Mouse (Mus musculus) gastrocnemius, postnatal 25 days (tissue): ENCODE data around the gene Larp4b. TPM values are rescaled to one million over a fixed set of nuclear protein-coding genes. Genes with fewer than 3 reads are reported as not detected.

Experiments
- DNase-seq: peaks from one replicate; pipeline ENCODE4 v3.0.0; 2022
- total RNA-seq, 2 experiments: library from RNA; stranded (reverse); gene quantifications; 1 replicate in 1 of 2; 2 replicates in 1 of 2; pipeline ENCODE4 v1.2.3; 2021

The Larp4b gene
- total RNA-seq, 2 experiments from 2014 or later, result 66.1 to 69.8 TPM

- no peak for DNase-seq
Measured at GRCm38 (mm10) chr13:9178718-9179117, 85.0 kb downstream of the Larp4b start.

DNA sequence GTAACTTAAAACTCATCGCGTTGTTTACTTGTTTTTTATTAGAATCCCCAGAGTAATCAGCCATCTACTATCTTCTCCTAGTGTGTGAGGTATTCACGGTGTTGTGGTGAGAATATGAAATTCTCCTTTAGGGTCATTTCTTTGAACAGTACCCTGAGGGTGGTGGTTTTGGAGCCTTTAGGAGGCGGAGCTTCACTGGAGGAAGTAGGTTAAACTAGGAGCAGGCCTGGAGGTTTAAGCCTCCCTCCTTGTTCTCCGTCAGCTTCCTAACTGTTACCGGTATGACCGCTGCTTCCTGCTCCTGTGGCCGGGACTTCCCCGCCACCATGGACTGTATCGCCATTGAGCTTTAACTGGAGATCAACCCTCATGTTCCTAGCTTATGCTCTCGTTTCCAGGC is 86.5 kb downstream of the Larp4b start:
- no peak for DNase-seq

DNA sequence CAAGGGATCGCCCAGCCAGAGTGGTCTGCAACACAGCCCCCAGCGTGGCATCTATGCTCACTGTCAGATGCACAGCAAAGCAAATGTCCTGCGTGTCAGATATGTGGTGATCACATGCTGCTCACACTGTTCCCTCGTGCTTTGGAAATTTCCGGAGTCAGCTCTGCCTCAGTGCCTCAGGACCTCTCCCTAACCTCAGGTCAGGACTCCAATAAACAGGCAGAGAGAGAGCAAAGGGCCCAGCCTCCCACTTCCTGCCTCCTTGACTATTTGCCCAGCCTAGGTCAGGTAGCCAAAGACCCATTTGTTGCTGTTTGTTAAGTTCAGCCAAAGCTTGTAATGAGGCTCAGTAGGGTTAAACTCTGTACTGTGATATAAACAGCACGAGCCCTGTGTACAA is 87.4 kb downstream of the Larp4b start:
- no peak for DNase-seq

GRCm38 (mm10) chr13:9181666-9182264 is 88.1 kb downstream of the Larp4b start:
- DNase-seq, result peak; percentile 44

DNA sequence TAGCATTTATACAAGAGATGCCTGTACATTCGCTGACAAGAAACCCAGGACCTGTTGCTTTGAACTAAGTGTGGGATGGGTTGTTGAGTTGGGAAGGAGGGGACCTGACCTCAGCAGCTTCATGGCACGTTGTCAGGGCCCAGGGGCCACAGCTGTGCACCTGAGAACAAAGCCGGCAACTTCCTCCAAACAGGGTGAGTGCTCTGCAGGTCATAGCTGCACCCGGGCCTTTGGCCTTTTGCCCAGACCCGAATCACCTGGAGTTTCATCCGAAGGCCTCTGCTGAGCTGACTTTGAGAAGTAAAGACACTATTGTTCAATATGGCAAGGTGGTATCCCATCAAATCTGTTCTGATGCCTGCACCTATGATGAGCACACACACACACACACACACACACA is 90.6 kb downstream of the Larp4b start:
- no peak for DNase-seq

DNA sequence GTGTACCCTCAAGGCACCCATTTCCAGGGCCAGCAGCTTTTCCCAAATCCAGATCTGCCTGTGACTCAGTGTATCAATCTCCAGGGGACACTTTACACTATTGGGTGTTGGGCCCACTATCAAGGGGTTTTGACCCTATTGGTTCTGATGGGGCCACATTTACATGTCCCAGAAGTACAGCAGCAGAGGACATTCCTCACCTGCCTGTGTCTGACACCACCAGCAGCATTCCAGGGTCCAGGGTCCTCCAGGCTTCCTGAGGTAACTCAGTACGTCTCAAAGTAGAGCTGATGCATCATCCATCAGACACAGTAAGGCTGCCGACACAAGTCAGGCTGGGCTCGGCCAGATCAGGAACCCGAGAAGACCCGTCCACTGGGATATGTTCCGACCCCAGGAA is 91.0 kb downstream of the Larp4b start:
- no peak for DNase-seq

- no peak for DNase-seq
Measured at GRCm38 (mm10) chr13:9187156-9187555, 93.5 kb downstream of the Larp4b start.

DNA sequence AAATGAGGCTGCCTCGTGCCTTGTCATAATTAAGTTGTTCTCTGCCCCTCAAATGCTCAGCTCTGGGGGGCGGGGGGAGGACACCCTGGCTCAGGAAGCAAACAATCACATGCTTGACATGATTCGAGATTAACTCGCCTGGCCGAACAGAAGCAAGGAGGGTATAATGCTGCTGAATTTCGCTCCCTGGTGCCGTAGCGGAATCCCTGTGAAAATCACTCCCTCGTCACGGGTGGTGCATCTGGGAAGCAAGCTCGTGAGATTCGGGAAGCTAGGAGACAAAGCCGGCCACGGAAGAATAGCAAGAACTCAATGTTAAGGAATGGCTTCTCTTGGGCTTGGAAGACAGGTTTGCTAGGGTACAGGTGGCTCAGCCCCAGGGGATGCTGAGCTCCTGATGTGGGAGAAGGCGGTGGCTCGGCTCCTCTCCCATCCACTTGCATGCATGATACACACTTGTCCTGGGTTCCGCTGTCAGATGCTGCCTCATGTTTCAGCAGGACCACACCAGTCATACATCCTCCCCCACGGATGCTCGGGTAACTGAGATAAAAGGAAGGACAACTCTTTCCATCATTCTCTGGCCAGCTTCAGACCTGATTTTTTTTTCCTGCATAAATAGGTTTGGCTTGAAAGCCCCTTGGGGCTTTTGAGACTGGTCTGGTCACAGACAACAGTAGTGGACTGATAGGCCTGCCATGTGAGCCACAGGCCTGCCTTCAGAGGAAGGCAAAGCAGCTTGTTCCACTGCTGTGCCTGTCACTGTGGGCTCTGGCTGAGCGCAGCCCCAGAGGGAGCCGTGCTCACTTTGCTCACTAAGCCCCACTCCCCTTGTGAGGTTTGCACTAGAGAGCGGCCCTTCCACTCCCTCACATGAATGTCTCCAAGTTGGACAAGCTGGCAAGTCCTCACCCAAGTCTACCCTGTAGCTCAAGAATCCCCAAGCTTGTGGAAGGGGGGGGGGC is 94.2 kb downstream of the Larp4b start:
- no peak for DNase-seq

- no peak for DNase-seq
Measured at GRCm38 (mm10) chr13:9189481-9189880, 95.8 kb downstream of the Larp4b start.

DNA sequence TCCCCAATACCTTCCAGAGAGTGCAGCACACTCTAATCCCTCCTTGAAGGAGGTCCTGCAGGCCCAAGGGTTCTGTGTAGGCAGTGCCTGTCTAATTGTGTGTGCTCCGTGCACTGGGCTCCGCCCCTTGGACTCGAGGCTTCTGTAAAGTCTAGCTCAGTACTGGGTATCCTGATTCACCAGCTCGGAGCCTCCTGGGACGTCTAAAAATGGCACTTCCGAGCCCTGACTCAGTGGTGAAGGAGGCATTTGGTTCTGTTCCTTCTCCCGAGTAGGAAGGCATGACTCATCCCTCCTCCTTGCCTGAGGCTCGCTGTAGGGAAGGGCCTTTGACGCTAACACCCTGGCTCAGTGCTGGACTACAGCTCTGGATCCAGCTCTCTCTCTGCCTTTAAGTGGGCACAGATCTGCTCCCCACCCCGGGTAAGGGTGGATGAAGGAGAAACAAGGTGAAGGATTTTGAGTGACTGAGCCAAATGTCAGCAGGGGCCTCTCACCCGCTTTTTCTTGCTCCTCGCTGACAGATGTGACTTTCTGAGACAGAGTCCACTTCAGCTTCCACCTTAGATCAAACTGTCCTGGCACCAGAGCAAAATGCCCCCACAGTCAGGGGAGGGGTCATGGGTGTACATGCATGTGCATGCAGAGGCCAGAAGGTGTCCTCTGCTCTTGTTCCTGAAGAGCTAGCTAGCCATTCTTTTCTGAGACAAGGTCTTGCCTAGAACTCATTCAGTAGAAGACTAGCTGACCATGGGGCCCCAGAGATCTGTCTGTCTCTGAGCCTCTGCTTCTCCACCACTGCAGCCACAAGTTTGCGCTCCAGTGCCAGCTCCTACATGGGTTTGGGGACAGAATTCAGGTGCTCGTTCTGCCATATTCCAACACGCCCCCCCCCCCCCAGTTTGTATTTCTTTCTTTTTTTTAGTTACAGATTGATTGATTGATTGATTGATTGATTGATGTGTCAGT is 97.8 kb downstream of the Larp4b start:
- DNase-seq, result peak; percentile 40

DNA sequence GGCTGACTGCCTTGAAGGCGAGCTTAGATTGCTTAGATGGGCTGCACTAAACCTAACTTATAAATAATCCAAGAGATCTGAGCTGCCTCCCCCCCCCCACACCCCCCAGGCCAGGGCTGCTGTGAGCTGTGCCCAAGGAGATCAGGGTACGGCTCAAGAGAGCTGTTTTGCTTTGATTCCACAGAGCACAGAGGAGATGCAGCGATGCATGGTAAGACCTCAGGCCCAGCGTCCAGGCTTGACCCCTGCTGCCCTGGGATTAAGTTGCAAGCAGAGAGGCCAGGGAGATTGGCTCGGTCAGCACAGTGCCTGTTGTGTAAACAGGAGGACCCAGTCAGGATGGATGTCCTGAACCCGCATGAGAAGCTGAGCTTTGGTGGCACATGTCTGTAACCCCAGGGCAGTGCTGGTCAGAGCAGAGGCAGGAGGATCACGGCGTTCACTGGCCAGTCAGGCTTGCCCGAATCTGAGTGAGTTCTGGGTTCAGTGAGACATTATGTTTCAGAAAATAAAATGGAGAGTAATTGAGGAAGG is 99.2 kb downstream of the Larp4b start:
- no peak for DNase-seq

DNA sequence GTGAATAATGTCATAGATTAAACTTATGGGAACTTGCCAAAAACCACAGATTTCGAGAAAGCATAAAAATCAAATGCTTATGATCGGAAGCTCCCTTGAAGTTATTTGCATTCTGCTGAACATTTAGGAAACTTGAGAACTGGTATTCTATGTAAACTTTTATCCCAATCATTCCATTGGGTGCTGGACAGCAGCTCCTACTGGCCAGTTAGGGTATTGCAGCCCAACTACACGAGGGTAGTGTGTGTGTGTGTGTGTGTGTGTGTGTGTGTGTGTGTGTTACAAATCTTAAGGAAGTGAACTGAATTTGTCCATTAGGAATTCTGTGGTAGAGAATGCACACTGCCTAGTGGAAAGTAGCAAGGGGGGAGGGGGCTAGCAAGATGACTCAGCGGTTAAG is 101.0 kb downstream of the Larp4b start:
- no peak for DNase-seq

GRCm38 (mm10) chr13:9195565-9195964 is 101.9 kb downstream of the Larp4b start:
- no peak for DNase-seq

DNA sequence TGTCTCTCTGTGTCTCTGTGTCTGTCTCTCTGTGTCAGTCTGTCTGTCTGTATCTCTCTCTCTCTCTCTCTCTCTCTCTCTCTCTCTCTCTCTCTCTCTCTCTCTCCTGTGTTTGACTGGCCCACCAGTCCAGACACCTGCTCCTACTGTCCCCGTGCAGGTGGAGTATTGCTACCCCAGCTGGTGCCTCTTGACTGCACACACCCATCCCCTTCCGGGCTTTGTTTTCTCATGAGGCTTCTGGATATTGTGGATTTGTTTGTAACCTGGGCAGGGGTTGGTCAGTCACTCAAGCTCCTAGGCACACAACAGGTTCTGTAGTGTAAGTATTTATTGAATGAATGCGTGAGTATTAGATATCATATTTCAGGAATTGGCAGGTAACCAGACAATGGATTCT is 104.4 kb downstream of the Larp4b start:
- no peak for DNase-seq

DNA sequence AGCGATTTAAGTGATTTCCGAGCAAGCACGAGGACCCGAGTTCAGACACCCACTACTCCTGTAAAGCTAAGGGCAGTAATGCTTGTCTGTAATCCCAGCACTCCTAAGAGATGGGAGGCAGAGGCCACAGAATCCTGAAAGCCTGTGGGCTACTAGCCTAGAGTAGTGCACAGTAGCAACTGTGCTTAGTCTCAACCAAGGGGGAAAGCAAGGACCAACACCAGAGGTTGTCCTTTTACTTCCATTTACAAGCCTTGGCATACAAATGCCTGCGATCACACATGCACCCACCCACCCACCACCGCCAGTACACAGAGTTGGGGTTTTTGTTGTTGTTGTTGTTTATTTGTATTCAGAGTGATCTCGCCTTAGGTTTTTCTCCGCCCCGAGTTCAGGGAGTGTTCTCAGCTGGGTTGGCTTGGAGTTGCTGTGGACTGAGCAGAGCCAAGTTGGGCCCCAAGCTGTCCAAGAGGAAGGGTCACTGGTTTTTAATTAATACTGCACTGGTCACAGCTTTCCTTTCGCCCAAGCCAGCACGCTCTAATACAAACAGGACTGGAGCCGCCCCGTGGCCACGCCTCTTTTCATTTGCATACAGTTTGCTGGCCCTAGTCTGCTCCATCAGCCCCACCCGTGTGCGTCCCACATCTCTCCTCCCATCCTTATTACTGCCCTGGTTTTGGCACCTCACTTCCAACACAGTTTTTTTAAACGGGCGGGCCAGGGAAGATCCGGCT is 105.2 kb downstream of the Larp4b start:
- DNase-seq, result no peak

- DNase-seq, result no peak
Measured at GRCm38 (mm10) chr13:9199465-9199844, 105.8 kb downstream of the Larp4b start.

GRCm38 (mm10) chr13:9222761-9223405 is 129.2 kb downstream of the Larp4b start:
- no peak for DNase-seq
